Mouse (Mus musculus) heart, embryonic 11.5 days (tissue): ENCODE data around the gene Cyp3a13. TPM values are rescaled to one million over a fixed set of nuclear protein-coding genes. Genes with fewer than 3 reads are reported as not detected.
"Not testable (repeated sequence)": the region's sequence is repeated elsewhere in the genome, so short reads cannot be mapped to it uniquely, and the experiment has no call there.

Source experiments
- ATAC-seq: fragments of 200-750 bp; cut with Nextera tagmentation; replicated peaks from 2 replicates; pipeline ENCODE4 v1.8.0; 2017; ENCODE audit warnings: moderate library complexity; ENCODE audit not compliant: insufficient number of reproducible peaks, low FRiP score, low TSS enrichment
- H3K27ac ChIP-seq: fragments of 300-500 bp; sonication (generic); 2 replicates; pipeline ENCODE4 v1.5.1; 2014; ENCODE audit warnings: mild to moderate bottlenecking, low read depth, low read length
- H3K27me3 ChIP-seq: fragments of 300-500 bp; sonication (generic); 2 replicates; pipeline ENCODE4 v1.6.1; 2014; ENCODE audit warnings: mild to moderate bottlenecking, low read length, mixed read lengths; ENCODE audit not compliant: control insufficient read depth, insufficient read depth
- H3K36me3 ChIP-seq: fragments of 300-500 bp; sonication (generic); 2 replicates; pipeline ENCODE4 v1.6.1; 2014; ENCODE audit warnings: mild to moderate bottlenecking, low read length, moderate library complexity, mixed read lengths; ENCODE audit not compliant: control insufficient read depth, insufficient read depth
- H3K4me1 ChIP-seq: fragments of 300-500 bp; sonication (generic); 2 replicates; pipeline ENCODE4 v1.6.1; 2014; ENCODE audit warnings: low read length; ENCODE audit not compliant: control insufficient read depth, insufficient read depth
- H3K4me2 ChIP-seq: fragments of 300-500 bp; sonication (generic); 2 replicates; pipeline ENCODE4 v1.6.1; 2014; ENCODE audit warnings: mild to moderate bottlenecking, moderate library complexity
- H3K4me3 ChIP-seq: fragments of 300-500 bp; sonication (generic); 2 replicates; pipeline ENCODE4 v1.5.1; 2014; ENCODE audit warnings: low read depth, low read length
- H3K9ac ChIP-seq: fragments of 300-500 bp; sonication (generic); 2 replicates; pipeline ENCODE4 v1.6.1; 2014; ENCODE audit warnings: mild to moderate bottlenecking, low read depth, low read length, moderate library complexity
- H3K9me3 ChIP-seq: fragments of 300-500 bp; sonication (generic); replicated peaks from 2 replicates; pipeline ENCODE4 v1.6.1; 2016; ENCODE audit warnings: low read length; ENCODE audit not compliant: control insufficient read depth
- WGBS: fragments of 180-500 bp; shearing (Covaris S2); extraction: QIAGEN DNeasy Blood & Tissue Kit; methylation state at CpG from one replicate; pipeline ENCODE4 v1.1.7; 2014; ENCODE audit not compliant: insufficient replicate concordance; 5-methylcytosine and 5-hydroxymethylcytosine counted together
- polyA plus RNA-seq: library from polyadenylated mRNA; unstranded; fragments of >200 nt; fragmentation: Nextera tagmentation; extraction: Ambion mirVana; gene quantifications from 2 replicates; pipeline ENCODE4 v1.2.1, GENCODE M21; 2014

Cyp3a13 gene
- polyA plus RNA-seq, 1 experiment from 2014 or later, result 0.09 TPM

- 89% methylated on average over 2 of the region's 2 CpGs for WGBS
- H3K4me1 ChIP-seq, result no peaks in the 10 kb centered on the region
- no peaks in the 10 kb centered on the region for H3K36me3 ChIP-seq
- H3K27me3 ChIP-seq, result no peaks in the 10 kb centered on the region
- H3K4me3 ChIP-seq, result no peak overlapping the region
- no peak for ATAC-seq
- no peaks in the 10 kb centered on the region for H3K9me3 ChIP-seq
- no peak overlapping the region for H3K9ac ChIP-seq
- no peak overlapping the region for H3K4me2 ChIP-seq
- H3K27ac ChIP-seq, result no peak overlapping the region
Observed at GRCm38 (mm10) chr5:137936486-137936885, 15.1 kb upstream of the Cyp3a13 start.

- 66% methylated on average over 2 of the region's 2 CpGs for WGBS
Observed at GRCm38 (mm10) chr5:137933934-137934333, 12.5 kb upstream of the Cyp3a13 start.

GRCm38 (mm10) chr5:137928439-137928838 lies 7.0 kb upstream of the Cyp3a13 start:
- no peak overlapping the region for H3K4me3 ChIP-seq
- no peaks in the 10 kb centered on the region for H3K27me3 ChIP-seq
- H3K4me2 ChIP-seq, result no peak overlapping the region
- no peaks in the 10 kb centered on the region for H3K4me1 ChIP-seq
- no peak overlapping the region for H3K9ac ChIP-seq
- H3K36me3 ChIP-seq, result no peaks in the 10 kb centered on the region
- WGBS, result 75% methylated on average over 11 of the region's 11 CpGs
- ATAC-seq, result no peak
- H3K9me3 ChIP-seq, result no peaks in the 10 kb centered on the region
- H3K27ac ChIP-seq, result no peak overlapping the region

More at GRCm38 (mm10) chr5:137933934-137934333, 12.5 kb upstream of the Cyp3a13 start:
- H3K27me3 ChIP-seq, H3K36me3 ChIP-seq, H3K4me1 ChIP-seq, H3K4me2 ChIP-seq, H3K9me3 ChIP-seq, H3K27ac ChIP-seq, ATAC-seq, H3K4me3 ChIP-seq, H3K9ac ChIP-seq: not testable (repeated sequence)

GRCm38 (mm10) chr5:137922171-137922570 lies 752 bp upstream of the Cyp3a13 start:
- Histone ChIP-seq H3K9me3 (no peaks in the 10 kb centered on the region), H3K4me1 (no peaks in the 10 kb centered on the region), H3K9ac (no peak overlapping the region), H3K4me2 (no peak overlapping the region), H3K4me3 (no peak overlapping the region), H3K27ac (no peak overlapping the region), H3K36me3 (no peaks in the 10 kb centered on the region), H3K27me3 (no peaks in the 10 kb centered on the region)
- no peak for ATAC-seq

- WGBS, result 70% methylated on average over 6 of the region's 6 CpGs
- H3K9ac ChIP-seq, result no peak overlapping the region
- no peaks in the 10 kb centered on the region for H3K27me3 ChIP-seq
- no peak for ATAC-seq
- no peak overlapping the region for H3K4me2 ChIP-seq
- no peak overlapping the region for H3K27ac ChIP-seq
- no peaks in the 10 kb centered on the region for H3K36me3 ChIP-seq
- H3K9me3 ChIP-seq, result no peaks in the 10 kb centered on the region
- H3K4me3 ChIP-seq, result no peak overlapping the region
- no peaks in the 10 kb centered on the region for H3K4me1 ChIP-seq
Observed at GRCm38 (mm10) chr5:137915550-137915949, 5.9 kb downstream of the Cyp3a13 start.

- no peaks in the 10 kb centered on the region for H3K36me3 ChIP-seq
- no peaks in the 10 kb centered on the region for H3K4me1 ChIP-seq
- H3K4me3 ChIP-seq, result no peak overlapping the region
- no peak overlapping the region for H3K27ac ChIP-seq
- no peaks in the 10 kb centered on the region for H3K27me3 ChIP-seq
- H3K4me2 ChIP-seq, result no peak overlapping the region
- no peaks in the 10 kb centered on the region for H3K9me3 ChIP-seq
- ATAC-seq, result no peak
- H3K9ac ChIP-seq, result no peak overlapping the region
Observed at GRCm38 (mm10) chr5:137914508-137914907, 6.9 kb downstream of the Cyp3a13 start.

- Histone ChIP-seq H3K36me3 (no peaks in the 10 kb centered on the region), H3K27ac (no peak overlapping the region)
- ATAC-seq, result no peak
Observed at GRCm38 (mm10) chr5:137909564-137910262, 11.7 kb downstream of the Cyp3a13 start.

GRCm38 (mm10) chr5:137897812-137898211 lies 23.6 kb downstream of the Cyp3a13 start:
- 75% methylated on average over 1 of the region's 1 CpGs for WGBS
- Histone ChIP-seq H3K9ac (no peak overlapping the region), H3K4me1 (no peaks in the 10 kb centered on the region), H3K36me3 (no peaks in the 10 kb centered on the region), H3K27me3 (no peaks in the 10 kb centered on the region), H3K9me3 (no peaks in the 10 kb centered on the region), H3K4me3 (no peak overlapping the region), H3K4me2 (no peak overlapping the region), H3K27ac (no peak overlapping the region)
- ATAC-seq, result no peak

More at GRCm38 (mm10) chr5:137909564-137910262, 11.7 kb downstream of the Cyp3a13 start:
- 70% methylated on average over 3 of the region's 3 CpGs for WGBS
- H3K9ac ChIP-seq, result no peak overlapping the region
- no peaks in the 10 kb centered on the region for H3K4me1 ChIP-seq
- no peaks in the 10 kb centered on the region for H3K27me3 ChIP-seq
- no peak overlapping the region for H3K4me3 ChIP-seq
- no peaks in the 10 kb centered on the region for H3K9me3 ChIP-seq
- H3K4me2 ChIP-seq, result no peak overlapping the region

- no peak overlapping the region for H3K4me2 ChIP-seq
- no peaks in the 10 kb centered on the region for H3K27me3 ChIP-seq
- H3K9ac ChIP-seq, result no peak overlapping the region
- H3K9me3 ChIP-seq, result no peaks in the 10 kb centered on the region
- no peak for ATAC-seq
- no peaks in the 10 kb centered on the region for H3K4me1 ChIP-seq
- no peak overlapping the region for H3K27ac ChIP-seq
- WGBS, result 64% methylated on average over 1 of the region's 1 CpGs
- no peak overlapping the region for H3K4me3 ChIP-seq
- H3K36me3 ChIP-seq, result no peaks in the 10 kb centered on the region
Observed at GRCm38 (mm10) chr5:137892954-137893353, 28.5 kb downstream of the Cyp3a13 start.
